Mouse (Mus musculus) embryonic fibroblast, embryonic 13.5 days (primary cell): ENCODE data around the gene Mrpl34.

ENCODE experiments used
- CTCF ChIP-seq: IDR thresholded peaks from 2 replicates; pipeline ENCODE4 v1.5.1; 2011; ENCODE audit warnings: mild to moderate bottlenecking, control low read depth, low read length, moderate library complexity, borderline replicate concordance; ENCODE audit not compliant: insufficient read depth
- POLR2A ChIP-seq: IDR thresholded peaks from 2 replicates; pipeline ENCODE4 v1.6.1; 2011; ENCODE audit warnings: low read depth, mild to moderate bottlenecking, control low read depth, low read length, moderate library complexity

DNA sequence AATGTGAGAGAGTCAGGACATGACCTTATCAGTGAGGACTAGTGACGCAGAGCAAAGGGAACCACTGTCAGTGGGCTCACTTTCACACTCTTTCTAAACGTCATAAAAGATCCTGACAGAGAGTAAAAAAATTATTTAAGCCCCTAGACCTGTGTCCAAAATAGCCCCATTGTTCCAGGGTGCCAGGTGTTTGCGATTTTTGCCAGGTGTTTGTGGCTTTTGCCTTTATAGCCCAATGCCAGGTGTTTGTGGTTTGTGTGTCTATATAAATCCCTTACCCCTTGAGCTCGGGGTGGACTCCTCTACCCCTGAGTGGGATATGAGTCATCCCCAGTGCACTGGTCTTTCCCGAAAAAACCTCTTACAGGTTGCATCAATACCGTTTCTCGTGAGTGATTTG is 19.7 kb upstream of the Mrpl34 start:
- TF ChIP-seq CTCF (no peak), POLR2A (no peak)
